Mouse (Mus musculus) CH12F3 (cell line): Measurements from ENCODE around the gene Xndc1.

Experiments used
- in situ Hi-C: fragments of 300-500 bp; cut with MboI; formaldehyde crosslinking; loops from 2 replicates; pipeline ENCODE4 v1.14.3; 2020; ENCODE audit warnings: low sequenced_read_pairs

Xndc1 gene

GRCm38 (mm10) chr7:102132395-102132794 is 67.1 kb downstream of the Xndc1 start:
- in situ Hi-C loops, result no loop called here
